Mouse (Mus musculus) neural tube, embryonic 12.5 days (tissue): ENCODE data around the gene Paqr3. TPM values are rescaled to one million over a fixed set of nuclear protein-coding genes. Genes with fewer than 3 reads are reported as not detected.

Experiments
- ATAC-seq: fragments of 200-750 bp; cut with Nextera tagmentation; 2 replicates; pipeline ENCODE4 v1.8.0; 2017; ENCODE audit warnings: low read depth, mild to moderate bottlenecking, moderate TSS enrichment, moderate library complexity; ENCODE audit not compliant: low FRiP score
- H3K27ac ChIP-seq: fragments of 300-500 bp; sonication (generic); 2 replicates; pipeline ENCODE4 v1.5.1; 2016
- H3K27me3 ChIP-seq: fragments of 300-500 bp; sonication (generic); replicated peaks from 2 replicates; pipeline ENCODE4 v1.6.1; 2016; ENCODE audit warnings: mild to moderate bottlenecking
- H3K36me3 ChIP-seq: fragments of 300-500 bp; sonication (generic); 2 replicates; pipeline ENCODE4 v1.6.1; 2016; ENCODE audit warnings: mild to moderate bottlenecking
- H3K4me1 ChIP-seq: fragments of 300-500 bp; sonication (generic); 2 replicates; pipeline ENCODE4 v1.6.1; 2016
- H3K4me2 ChIP-seq: fragments of 300-500 bp; sonication (generic); replicated peaks from 2 replicates; pipeline ENCODE4 v1.6.1; 2016; ENCODE audit warnings: mild to moderate bottlenecking
- H3K4me3 ChIP-seq: fragments of 300-500 bp; sonication (generic); 2 replicates; pipeline ENCODE4 v1.5.1; 2016
- H3K9ac ChIP-seq: fragments of 300-500 bp; sonication (generic); 2 replicates; pipeline ENCODE4 v1.6.1; 2016; ENCODE audit warnings: mild to moderate bottlenecking
- H3K9me3 ChIP-seq: fragments of 300-500 bp; sonication (generic); 2 replicates; pipeline ENCODE4 v1.6.1; 2016; ENCODE audit warnings: mild to moderate bottlenecking
- WGBS: fragments of 180-500 bp; shearing (Covaris S2); methylation state at CpG from one replicate; pipeline ENCODE4 v1.1.7; 2016; 5-methylcytosine and 5-hydroxymethylcytosine counted together
- polyA plus RNA-seq: library from polyadenylated mRNA; unstranded; fragments of >200 nt; fragmentation: Nextera tagmentation; extraction: Ambion mirVana; gene quantifications from 2 replicates; pipeline ENCODE4 v1.2.1, GENCODE M21; 2016

Paqr3 gene
- polyA plus RNA-seq, 1 experiment from 2014 or later = 21.0 TPM

- H3K9me3 ChIP-seq = no peaks in the 10 kb centered on the region
- WGBS = 90% methylated on average over 5 of the region's 5 CpGs
- H3K4me1 ChIP-seq = no peaks in the 10 kb centered on the region
- H3K4me2 ChIP-seq = no peak overlapping the region
- no peaks in the 10 kb centered on the region for H3K27me3 ChIP-seq
- ATAC-seq = no peak
- no peak overlapping the region for H3K4me3 ChIP-seq
- H3K27ac ChIP-seq = no peak overlapping the region
- no peak overlapping the region for H3K9ac ChIP-seq
- no peaks in the 10 kb centered on the region for H3K36me3 ChIP-seq
Measured at GRCm38 (mm10) chr5:97048905-97049304, 62.5 kb downstream of the Paqr3 start.

- H3K9ac ChIP-seq = no peak overlapping the region
- no peak for ATAC-seq
- H3K4me1 ChIP-seq = no peaks in the 10 kb centered on the region
- 87% methylated on average over 10 of the region's 10 CpGs for WGBS
- H3K36me3 ChIP-seq = no peaks in the 10 kb centered on the region
- no peaks in the 10 kb centered on the region for H3K9me3 ChIP-seq
- no peaks in the 10 kb centered on the region for H3K27me3 ChIP-seq
- H3K27ac ChIP-seq = no peak overlapping the region
- H3K4me3 ChIP-seq = no peak overlapping the region
- H3K4me2 ChIP-seq = no peak overlapping the region
Measured at GRCm38 (mm10) chr5:97046680-97047079, 64.7 kb downstream of the Paqr3 start.

GRCm38 (mm10) chr5:97045260-97045659 lies 66.1 kb downstream of the Paqr3 start:
- Histone ChIP-seq H3K27me3 (no peaks in the 10 kb centered on the region), H3K4me1 (no peaks in the 10 kb centered on the region), H3K4me3 (no peak overlapping the region), H3K36me3 (no peaks in the 10 kb centered on the region), H3K4me2 (no peak overlapping the region), H3K9ac (no peak overlapping the region), H3K27ac (no peak overlapping the region), H3K9me3 (no peaks in the 10 kb centered on the region)
- WGBS = 89% methylated on average over 7 of the region's 7 CpGs
- ATAC-seq = no peak

Other genes starting within 250 kb of the Paqr3 start
- gene Bmp2k, start 113.9 kb downstream of the Paqr3 start, polyA plus RNA-seq = 10.8 and 11.2 TPM in 2 replicates